Mouse (Mus musculus) inflammation-experienced regulatory T-cells, adult 6 months (primary cell): ENCODE data around the gene Meltf. TPM values are rescaled to one million over a fixed set of nuclear protein-coding genes. Genes with fewer than 3 reads are reported as not detected.
A peak's percentile ranks its signal among the peaks of the same experiment; 100 is the strongest.

ENCODE experiments used
- ATAC-seq: one replicate; pipeline ENCODE4 v1.8.0; 2017
- polyA plus RNA-seq, 3 experiments: library from polyadenylated mRNA; unstranded; fragments of 100-300 nt; shearing (Covaris generic); gene quantifications; one replicate each; pipeline ENCODE4 v1.2.1; 2017

The Meltf gene
- polyA plus RNA-seq, 3 experiments from 2014 or later, result not detected

GRCm38 (mm10) chr16:31896971-31897774, 18.6 kb downstream of the Meltf start:
- ATAC-seq, result no peak

GRCm38 (mm10) chr16:31898546-31899326, 20.1 kb downstream of the Meltf start:
- ATAC-seq, result no peak

- no peak for ATAC-seq
These were observed 23.3 kb downstream of the Meltf start for GRCm38 (mm10) chr16:31901886-31902285.

GRCm38 (mm10) chr16:31903239-31903638, 24.6 kb downstream of the Meltf start:
- no peak for ATAC-seq

- no peak for ATAC-seq
These were observed 26.7 kb downstream of the Meltf start for GRCm38 (mm10) chr16:31905331-31905730.

- no peak for ATAC-seq
These were observed 27.5 kb downstream of the Meltf start for GRCm38 (mm10) chr16:31905891-31906825.

- no peak for ATAC-seq
These were observed 28.3 kb downstream of the Meltf start for GRCm38 (mm10) chr16:31906896-31907295.

GRCm38 (mm10) chr16:31908959-31909358, 30.3 kb downstream of the Meltf start:
- no peak for ATAC-seq

- ATAC-seq, result no peak
These were observed 31.8 kb downstream of the Meltf start for GRCm38 (mm10) chr16:31910281-31910847.

- no peak for ATAC-seq
These were observed 39.2 kb downstream of the Meltf start for GRCm38 (mm10) chr16:31917776-31918175.

GRCm38 (mm10) chr16:31918248-31918724, 39.7 kb downstream of the Meltf start:
- peak; percentile 46 for ATAC-seq

GRCm38 (mm10) chr16:31924368-31924767, 45.8 kb downstream of the Meltf start:
- no peak for ATAC-seq

GRCm38 (mm10) chr16:31926091-31926490, 47.5 kb downstream of the Meltf start:
- no peak for ATAC-seq

- no peak for ATAC-seq
These were observed 48.1 kb downstream of the Meltf start for GRCm38 (mm10) chr16:31926547-31927182.

GRCm38 (mm10) chr16:31927412-31927811, 48.8 kb downstream of the Meltf start:
- ATAC-seq, result no peak

- ATAC-seq, result no peak
These were observed 52.7 kb downstream of the Meltf start for GRCm38 (mm10) chr16:31931330-31931729.

- ATAC-seq, result no peak
These were observed 53.6 kb downstream of the Meltf start for GRCm38 (mm10) chr16:31932255-31932654.

GRCm38 (mm10) chr16:31932840-31933697, 54.5 kb downstream of the Meltf start:
- ATAC-seq, result peak; percentile 43

GRCm38 (mm10) chr16:31933751-31934549, 55.3 kb downstream of the Meltf start, which contains the start of gene Pigz:
Gene Pigz, plus strand, starts transcription at chr16:31933851.
- ATAC-seq, result peak; percentile 30
